Comparison of ENCODE assay signal across 23 mouse cellular contexts in genomic region chr19:28137581-28137980, GRCm38 (mm10).
DNase-seq lines count a peak whose midpoint lies in the region; ATAC-seq lines count a peak whose summit lies in the region.
"Had no signal": no experiment of that assay in that cellular context is flagged by ENCODE, and none has a peak within 500 bp of the region (broad histone marks: within the 10 kb centered on the region; RNA-seq: fewer than 3 reads in every experiment).

No protein-coding gene starts in this region.

- 77% methylated on average over 10 of the region's 10 CpGs for WGBS in hindbrain, embryonic 12.5 days

- no peaks in the 10 kb centered on the region for H3K36me3 ChIP-seq in hindbrain, embryonic 12.5 days
- H3K36me3 ChIP-seq: forebrain, embryonic 10.5 days; heart, embryonic 10.5 days; heart, embryonic 13.5 days; hindbrain, embryonic 15.5 days had no signal

- no peak overlapping the region for H3K4me3 ChIP-seq in hindbrain, embryonic 12.5 days
- H3K4me3 ChIP-seq: forebrain, embryonic 10.5 days; forebrain, embryonic 13.5 days; heart, adult 2 months; heart, embryonic 10.5 days; heart, embryonic 13.5 days; hindbrain, embryonic 15.5 days had no signal

- H3K27me3 ChIP-seq in hindbrain, embryonic 12.5 days = no peaks in the 10 kb centered on the region
- H3K27me3 ChIP-seq: forebrain, embryonic 13.5 days; heart, embryonic 13.5 days; hindbrain, embryonic 15.5 days had no signal

- DNase-seq in testis, postnatal 14 days (ENCODE audit: low spot score) = peak; percentile 12
- no peak for DNase-seq in testis, postnatal 10 days (ENCODE audit: low spot score)
- DNase-seq in layer of hippocampus, adult 8-10 months (ENCODE audit: low spot score in 2 of 2) = peak; percentile 46 to 59
- peak; percentile 28 to 44 for DNase-seq in layer of hippocampus, postnatal 10 days (ENCODE audit: low spot score in 2 of 2)
- DNase-seq in kidney, adult 11 months = no peak
- DNase-seq in adrenal gland, adult (ENCODE audit: inconsistent age in 2 of 2, low spot score in 1 of 2) = no peak
- DNase-seq: adrenal gland, adult 8-10 months; adrenal gland, postnatal 25 days; cerebellum, adult 18-20 months; cerebellum, adult 9-10 months; cerebellum, postnatal 14 days; forebrain, postnatal 0 days; gastrocnemius, postnatal 25 days; heart, adult 2 months; heart, postnatal 14 days; heart, postnatal 4 days had no signal

- no peaks in the 10 kb centered on the region for H3K4me1 ChIP-seq in hindbrain, embryonic 12.5 days
- H3K4me1 ChIP-seq: forebrain, embryonic 13.5 days; heart, embryonic 10.5 days; heart, embryonic 13.5 days; hindbrain, embryonic 15.5 days had no signal

- ATAC-seq in hindbrain, embryonic 12.5 days (ENCODE audit: low FRiP score) = no peak
- no peak for ATAC-seq in activated CD4-positive, CD25-positive, alpha-beta regulatory T cell, adult 4 months
- ATAC-seq: forebrain, embryonic 13.5 days; forebrain, postnatal 0 days had no signal

- H3K27ac ChIP-seq in hindbrain, embryonic 12.5 days = no peak overlapping the region
- H3K27ac ChIP-seq: forebrain, embryonic 10.5 days; forebrain, embryonic 13.5 days; heart, adult 2 months; heart, embryonic 10.5 days; heart, embryonic 13.5 days; hindbrain, embryonic 15.5 days had no signal

- no peak overlapping the region for H3K4me2 ChIP-seq in hindbrain, embryonic 12.5 days (replicated peaks)
- H3K4me2 ChIP-seq: forebrain, embryonic 13.5 days; heart, embryonic 13.5 days; hindbrain, embryonic 15.5 days had no signal

- H3K9me3 ChIP-seq in hindbrain, embryonic 12.5 days (replicated peaks) = no peaks in the 10 kb centered on the region
- H3K9me3 ChIP-seq: forebrain, embryonic 10.5 days; forebrain, embryonic 13.5 days; heart, embryonic 10.5 days; heart, embryonic 13.5 days; hindbrain, embryonic 15.5 days had no signal

- H3K9ac ChIP-seq in hindbrain, embryonic 12.5 days = no peak overlapping the region
- H3K9ac ChIP-seq: forebrain, embryonic 13.5 days; forebrain, postnatal 0 days; heart, embryonic 13.5 days; hindbrain, embryonic 15.5 days had no signal

Comparison
In these comparisons a context has a peak if more than half of its experiments do, and no peak if none do; other contexts are left out.
1. DNase-seq: peak in testis, postnatal 14 days (single experiment), layer of hippocampus, adult 8-10 months (2 of 2) and layer of hippocampus, postnatal 10 days (2 of 2); none in testis, postnatal 10 days (single experiment), kidney, adult 11 months (single experiment) and adrenal gland, adult (0 of 2).